Mouse (Mus musculus) lung, adult 2 months (tissue): Measurements from ENCODE around the gene Capn8.

ENCODE experiments used
- CTCF ChIP-seq: fragments of 200-500 bp; IDR thresholded peaks from 2 replicates; pipeline ENCODE4 v1.5.1; 2011; ENCODE audit warnings: mild to moderate bottlenecking, low read length, control low read depth; ENCODE audit not compliant: insufficient read depth
- POLR2A ChIP-seq: fragments of 200-500 bp; IDR thresholded peaks from 2 replicates; pipeline ENCODE4 v1.6.1; 2011; ENCODE audit warnings: low read depth, mild to moderate bottlenecking, control low read depth, low read length, borderline replicate concordance; ENCODE audit errors: extremely low read depth

GRCm38 (mm10) chr1:182670563-182671342, 105.9 kb downstream of the Capn8 start:
- TF ChIP-seq POLR2A (no peak), CTCF (no peak)
